Mouse (Mus musculus) MEL (cell line): ENCODE data around the gene Vps13c. TPM values are rescaled to one million over a fixed set of nuclear protein-coding genes. Genes with fewer than 3 reads are reported as not detected.

Source experiments
- DNase-seq: peaks from one replicate; pipeline ENCODE4 v3.0.0; 2011; ENCODE audit warnings: low read depth, low spot score
- H3K27ac ChIP-seq: 2 replicates; pipeline ENCODE4 v1.5.1; 2012; ENCODE audit warnings: low read depth, mild to moderate bottlenecking, control low read depth, low read length, moderate library complexity; ENCODE audit not compliant: control insufficient read depth
- H3K27me3 ChIP-seq, 2 experiments: fragments of 150-350 bp in 1 of 2; sonication (generic) in 1 of 2; 2 replicates each; pipeline ENCODE4 v1.6.1; 2012; ENCODE audit warnings: low read length in 2 of 2, mild to moderate bottlenecking in 2 of 2, improper control_type of control experiment in 1 of 2, moderate library complexity in 1 of 2; ENCODE audit not compliant: insufficient read depth in 2 of 2, control insufficient read depth in 1 of 2
- H3K36me3 ChIP-seq, 2 experiments: 2 replicates each; pipeline ENCODE4 v1.6.1; 2012 to 2014; ENCODE audit warnings: low read length in 2 of 2, improper control_type of control experiment in 1 of 2, inconsistent platforms in 1 of 2, mild to moderate bottlenecking in 1 of 2; ENCODE audit not compliant: insufficient read depth in 2 of 2, control insufficient read depth in 1 of 2
- H3K4me1 ChIP-seq, 2 experiments: fragments of 150-350 bp in 1 of 2; sonication (generic) in 1 of 2; 2 replicates each; pipeline ENCODE4 v1.6.1; 2012; ENCODE audit warnings: low read length in 2 of 2, improper control_type of control experiment in 1 of 2, mild to moderate bottlenecking in 1 of 2; ENCODE audit not compliant: insufficient read depth in 2 of 2, control insufficient read depth in 1 of 2
- H3K4me3 ChIP-seq, 2 experiments: fragments of 150-350 bp in 1 of 2; sonication (generic) in 1 of 2; 2 replicates each; pipeline ENCODE4 v1.5.1; 2012; ENCODE audit warnings: low read depth in 2 of 2, low read length in 2 of 2, mild to moderate bottlenecking in 2 of 2, moderate library complexity in 2 of 2, control low read depth in 1 of 2, improper control_type of control experiment in 1 of 2; ENCODE audit not compliant: control insufficient read depth in 1 of 2, insufficient read depth in 1 of 2
- H3K79me2 ChIP-seq: 2 replicates; pipeline ENCODE4 v1.6.1; 2012; ENCODE audit warnings: mild to moderate bottlenecking, low read length, moderate library complexity; ENCODE audit not compliant: control insufficient read depth, poor library complexity, insufficient read depth
- H3K9ac ChIP-seq: 2 replicates; pipeline ENCODE4 v1.6.1; 2012; ENCODE audit warnings: low read depth, mild to moderate bottlenecking, control low read depth, low read length, moderate library complexity; ENCODE audit not compliant: control insufficient read depth, poor library complexity, severe bottlenecking
- H3K9me3 ChIP-seq: fragments of 150-350 bp; sonication (generic); replicated peaks from 2 replicates; pipeline ENCODE4 v1.6.1; 2012; ENCODE audit warnings: mild to moderate bottlenecking, low read length, improper control_type of control experiment, moderate library complexity; ENCODE audit not compliant: insufficient read depth
- CHD1 ChIP-seq: IDR thresholded peaks from 2 replicates; pipeline ENCODE4 v1.6.1; 2012; ENCODE audit warnings: low read depth, mild to moderate bottlenecking, inconsistent platforms, low read length, improper control_type of control experiment
- CHD2 ChIP-seq: IDR thresholded peaks from 2 replicates; pipeline ENCODE4 v1.6.1; 2011; ENCODE audit warnings: low read length, improper control_type of control experiment
- EP300 ChIP-seq, 2 experiments: IDR thresholded peaks; 2 replicates each; pipeline ENCODE4 v1.6.1; 2011; ENCODE audit warnings: improper control_type of control experiment in 2 of 2, low read length in 2 of 2, low read depth in 1 of 2, mild to moderate bottlenecking in 1 of 2
- GATA1 ChIP-seq: IDR thresholded peaks from 2 replicates; pipeline ENCODE4 v1.6.1; 2011; ENCODE audit warnings: low read depth, low read length, improper control_type of control experiment
- HCFC1 ChIP-seq: IDR thresholded peaks from 2 replicates; pipeline ENCODE4 v1.6.1; 2012; ENCODE audit warnings: low read depth, mild to moderate bottlenecking, inconsistent platforms, low read length, improper control_type of control experiment, moderate library complexity
- MYC ChIP-seq: IDR thresholded peaks from 2 replicates; pipeline ENCODE4 v1.6.1; 2011; ENCODE audit warnings: low read depth, mild to moderate bottlenecking, low read length, improper control_type of control experiment, moderate library complexity
- NELFE ChIP-seq: IDR thresholded peaks from 2 replicates; pipeline ENCODE4 v1.6.1; 2011; ENCODE audit warnings: low read depth, low read length, improper control_type of control experiment
- NRF1 ChIP-seq: IDR thresholded peaks from 2 replicates; pipeline ENCODE4 v1.6.1; 2014; ENCODE audit warnings: low read depth, mild to moderate bottlenecking, inconsistent platforms, low read length, improper control_type of control experiment, moderate library complexity; ENCODE audit not compliant: poor library complexity, insufficient read depth, severe bottlenecking
- POLR2AphosphoS2 ChIP-seq: IDR thresholded peaks from 2 replicates; pipeline ENCODE4 v1.6.1; 2011; ENCODE audit warnings: low read length, improper control_type of control experiment
- RCOR1 ChIP-seq: IDR thresholded peaks from 2 replicates; pipeline ENCODE4 v1.6.1; 2012; ENCODE audit warnings: low read depth, mild to moderate bottlenecking, inconsistent platforms, low read length, improper control_type of control experiment
- SIN3A ChIP-seq: IDR thresholded peaks from 2 replicates; pipeline ENCODE4 v1.6.1; 2012; ENCODE audit warnings: low read length, improper control_type of control experiment, inconsistent platforms
- TAL1 ChIP-seq: IDR thresholded peaks from 2 replicates; pipeline ENCODE4 v1.6.1; 2012; ENCODE audit warnings: mild to moderate bottlenecking, inconsistent platforms, low read length, moderate library complexity, mixed read lengths
- TCF12 ChIP-seq: IDR thresholded peaks from 2 replicates; pipeline ENCODE4 v1.6.1; 2014; ENCODE audit warnings: low read depth, mild to moderate bottlenecking, inconsistent platforms, low read length, improper control_type of control experiment, moderate library complexity
- USF1 ChIP-seq: IDR thresholded peaks from 2 replicates; pipeline ENCODE4 v1.6.1; 2014; ENCODE audit warnings: low read depth, mild to moderate bottlenecking, inconsistent platforms, low read length, improper control_type of control experiment, moderate library complexity
- ZKSCAN1 ChIP-seq: IDR thresholded peaks from 2 replicates; pipeline ENCODE4 v1.6.1; 2012; ENCODE audit warnings: low read depth, mild to moderate bottlenecking, inconsistent platforms, low read length, improper control_type of control experiment, moderate library complexity
- polyA plus RNA-seq, 2 experiments: library from polyadenylated mRNA; stranded (reverse) in 1 of 2; unstranded in 1 of 2; fragments of >175 nt in 1 of 2; fragments of >200 nt in 1 of 2; gene quantifications; 2 replicates each; pipeline versions ENCODE4 v1.2.1 to v1.2.4; 2012; ENCODE audit warnings: low replicate concordance in 2 of 2, low read depth in 1 of 2; ENCODE audit not compliant: insufficient read length in 2 of 2, insufficient read depth in 1 of 2, missing spikeins in 1 of 2
- total RNA-seq: library from RNA; depleted of rRNA; stranded (reverse); fragments of 300-350 nt; gene quantifications from 2 replicates; pipeline ENCODE4 v1.2.3, GENCODE M21; 2012

Vps13c gene
- total and polyA plus RNA-seq, 3 experiments = 14.6 to 28.3 TPM; not detected in 1

DNA sequence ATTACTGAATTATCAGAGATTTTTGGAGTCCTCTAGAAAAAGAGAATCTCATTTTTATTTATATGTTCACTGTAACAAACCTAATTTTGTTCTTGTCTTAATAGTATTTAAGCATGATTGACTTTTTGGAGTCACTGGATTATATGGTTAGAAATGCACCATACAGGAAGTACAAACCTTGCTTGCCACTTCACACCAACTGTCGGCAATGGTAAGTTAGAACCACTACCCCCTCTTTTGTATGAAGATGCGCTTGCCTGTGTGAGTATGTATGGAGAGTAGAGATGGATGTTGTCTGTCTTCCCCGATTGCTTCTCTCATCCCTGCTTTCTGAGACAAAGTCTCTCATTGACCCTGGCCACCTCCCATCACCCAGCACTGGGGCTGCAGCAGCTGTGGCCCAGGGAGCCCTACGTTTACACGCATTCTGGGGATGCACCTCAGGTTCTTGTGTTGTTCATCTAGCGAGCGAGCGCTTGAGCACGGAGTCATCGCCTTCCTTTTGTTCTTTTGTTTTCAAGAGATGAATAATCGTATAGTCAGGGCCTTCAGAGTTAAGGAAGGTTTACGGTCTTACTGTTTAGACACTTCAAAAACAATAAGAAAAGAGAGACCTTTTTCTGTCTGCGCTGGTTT lies 43.3 kb downstream of the Vps13c start:
- H3K9ac ChIP-seq = no peak overlapping the region
- peaks cover 9 to 21% of the 10 kb centered on the region in 2 experiments for H3K4me1 ChIP-seq
- H3K4me3 ChIP-seq = no peak overlapping the region
- no peak for TF ChIP-seq SIN3A
- no peak for TF ChIP-seq POLR2AphosphoS2
- no peak for TF ChIP-seq CHD2
- TF ChIP-seq NELFE = no peak
- no peak for TF ChIP-seq USF1
- no peak for TF ChIP-seq GATA1
- no peak for TF ChIP-seq HCFC1
- no peak for TF ChIP-seq MYC
- TF ChIP-seq TCF12 = no peak
- no peak for TF ChIP-seq CHD1
- no peak for TF ChIP-seq ZKSCAN1
- TF ChIP-seq TAL1 = no peak
- no peak for TF ChIP-seq RCOR1
- no peaks in the 10 kb centered on the region for H3K79me2 ChIP-seq
- no peaks in the 10 kb centered on the region for H3K27me3 ChIP-seq
- H3K36me3 ChIP-seq = peaks cover 3 to 23% of the 10 kb centered on the region in 2 experiments; a peak in 3 of 4 replicates
- H3K9me3 ChIP-seq = no peaks in the 10 kb centered on the region
- DNase-seq = no peak
- H3K27ac ChIP-seq = no peak overlapping the region

DNA sequence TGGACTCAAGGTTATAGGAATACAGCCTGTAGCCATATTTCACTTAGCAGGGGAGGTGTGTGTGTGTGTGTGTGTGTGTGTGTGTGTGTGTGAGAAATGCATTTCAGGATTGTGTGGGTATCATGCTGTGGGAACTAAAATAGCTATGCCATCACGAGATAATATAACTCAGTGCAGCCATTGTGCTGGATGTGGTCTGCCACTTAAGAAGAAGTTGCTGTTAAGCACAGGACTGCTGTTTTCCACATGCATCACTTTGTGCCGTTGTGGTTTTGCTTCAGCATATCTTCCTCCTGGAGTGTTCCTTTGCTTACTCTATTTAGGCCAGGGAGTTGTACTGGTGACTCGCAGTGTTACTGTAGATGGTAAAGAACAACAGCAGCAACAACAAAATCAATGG lies 43.9 kb downstream of the Vps13c start:
- Histone ChIP-seq H3K36me3 (peaks cover 3 to 18% of the 10 kb centered on the region in 2 experiments; a peak in 3 of 4 replicates), H3K4me3 (no peak overlapping the region), H3K9me3 (no peaks in the 10 kb centered on the region), H3K9ac (no peak overlapping the region), H3K79me2 (no peaks in the 10 kb centered on the region), H3K27ac (no peak overlapping the region), H3K27me3 (no peaks in the 10 kb centered on the region), H3K4me1 (peaks cover 6 to 16% of the 10 kb centered on the region in 2 experiments)
- peak; percentile 31 for DNase-seq
- TF ChIP-seq EP300 (IDR thresholded peaks at IDR 0.05; ENCODE audit: low read depth in 1 of 2, low read length in 2 of 2) = 0 out of 4 replicates have a peak, but pooled peaks of 1 of the 2 experiments have one; percentile 7
- no peak for TF ChIP-seq POLR2AphosphoS2
- no peak for TF ChIP-seq NRF1
